Mouse (Mus musculus) CH12.LX (cell line): Measurements from ENCODE around the gene Orai1.

Experiments used
- CTCF ChIP-seq, 2 experiments: IDR thresholded peaks in 1 of 2; conservative IDR thresholded peaks in 1 of 2; 2 replicates each; pipeline ENCODE4 v1.5.1; 2011 to 2012; ENCODE audit warnings: low read depth in 2 of 2, low read length in 2 of 2, improper control_type of control experiment in 1 of 2, inconsistent platforms in 1 of 2, mild to moderate bottlenecking in 1 of 2, moderate library complexity in 1 of 2
- JUND ChIP-seq: conservative IDR thresholded peaks from 2 replicates; pipeline ENCODE4 v1.6.1; 2011; ENCODE audit warnings: low read depth, low read length, improper control_type of control experiment
- POLR2A ChIP-seq: IDR thresholded peaks from 2 replicates; pipeline ENCODE4 v1.6.1; 2011; ENCODE audit warnings: low read depth, mild to moderate bottlenecking, improper control_type of control experiment, low read length

GRCm38 (mm10) chr5:122985276-122985675, 29.6 kb upstream of the Orai1 start:
- no peak for TF ChIP-seq JUND
- TF ChIP-seq CTCF (conservative IDR thresholded peaks at IDR 0.05 in 1 of 2, IDR thresholded peaks at IDR 0.05 in 1 of 2; ENCODE audit: low read depth in 2 of 2, low read length in 2 of 2), result no peak
- TF ChIP-seq POLR2A, result no peak
